Mouse (Mus musculus) hindbrain, postnatal 0 days (tissue): Measurements from ENCODE around the gene Paqr4. TPM values are rescaled to one million over a fixed set of nuclear protein-coding genes. Genes with fewer than 3 reads are reported as not detected.
"Not testable (repeated sequence)": the region's sequence is repeated elsewhere in the genome, so short reads cannot be mapped to it uniquely, and the experiment has no call there.

Experiments
- ATAC-seq: fragments of 200-750 bp; cut with Nextera tagmentation; 2 replicates; pipeline ENCODE4 v1.8.0; 2017; ENCODE audit warnings: mild to moderate bottlenecking, moderate TSS enrichment, moderate library complexity
- DNase-seq: peaks from one replicate; pipeline ENCODE4 v3.0.0-alpha.2; 2015; ENCODE audit warnings: low spot score
- H3K27ac ChIP-seq: fragments of 300-500 bp; sonication (generic); 2 replicates; pipeline ENCODE4 v1.5.1; 2014; ENCODE audit warnings: mild to moderate bottlenecking
- H3K27me3 ChIP-seq: fragments of 300-500 bp; sonication (generic); 2 replicates; pipeline ENCODE4 v1.6.1; 2014; ENCODE audit warnings: low read length, mixed read lengths; ENCODE audit not compliant: insufficient read depth
- H3K36me3 ChIP-seq: fragments of 300-500 bp; sonication (generic); 2 replicates; pipeline ENCODE4 v1.6.1; 2014; ENCODE audit warnings: low read length, mixed read lengths; ENCODE audit not compliant: insufficient read depth
- H3K4me1 ChIP-seq: fragments of 300-500 bp; sonication (generic); 2 replicates; pipeline ENCODE4 v1.6.1; 2014; ENCODE audit warnings: antibody characterized with exemption, low read length, mixed read lengths; ENCODE audit not compliant: insufficient read depth
- H3K4me2 ChIP-seq: fragments of 300-500 bp; sonication (generic); 2 replicates; pipeline ENCODE4 v1.6.1; 2014; ENCODE audit warnings: low read depth, mild to moderate bottlenecking, low read length, moderate library complexity, mixed read lengths
- H3K4me3 ChIP-seq: fragments of 300-500 bp; sonication (generic); 2 replicates; pipeline ENCODE4 v1.5.1; 2014; ENCODE audit warnings: low read length
- H3K9ac ChIP-seq: fragments of 300-500 bp; sonication (generic); replicated peaks from 2 replicates; pipeline ENCODE4 v1.6.1; 2014; ENCODE audit warnings: mild to moderate bottlenecking, low read length, moderate library complexity, mixed read lengths
- H3K9me3 ChIP-seq: fragments of 300-500 bp; sonication (generic); 2 replicates; pipeline ENCODE4 v1.6.1; 2016; ENCODE audit warnings: low read length, mixed read lengths
- CTCF ChIP-seq: IDR thresholded peaks from 2 replicates; pipeline ENCODE4 v1.5.1; 2016; ENCODE audit warnings: antibody characterized with exemption, control low read depth, low read depth
- WGBS: fragments of 180-500 bp; shearing (Covaris S2); extraction: QIAGEN DNeasy Blood & Tissue Kit; methylation state at CpG from one replicate; pipeline ENCODE4 v1.1.7; 2014; 5-methylcytosine and 5-hydroxymethylcytosine counted together
- polyA plus RNA-seq: library from polyadenylated mRNA; unstranded; fragments of >200 nt; fragmentation: Nextera tagmentation; extraction: Ambion mirVana; gene quantifications from 2 replicates; pipeline ENCODE4 v1.2.1, GENCODE M21; 2015
- total RNA-seq: library from RNA; depleted of rRNA; stranded (reverse); fragments of >200 nt; gene quantifications from 2 replicates; pipeline ENCODE4 v1.2.3, GENCODE M21; 2014

Paqr4 gene
- total and polyA plus RNA-seq, 2 experiments from 2014 or later, result 72.1 to 120 TPM

DNA sequence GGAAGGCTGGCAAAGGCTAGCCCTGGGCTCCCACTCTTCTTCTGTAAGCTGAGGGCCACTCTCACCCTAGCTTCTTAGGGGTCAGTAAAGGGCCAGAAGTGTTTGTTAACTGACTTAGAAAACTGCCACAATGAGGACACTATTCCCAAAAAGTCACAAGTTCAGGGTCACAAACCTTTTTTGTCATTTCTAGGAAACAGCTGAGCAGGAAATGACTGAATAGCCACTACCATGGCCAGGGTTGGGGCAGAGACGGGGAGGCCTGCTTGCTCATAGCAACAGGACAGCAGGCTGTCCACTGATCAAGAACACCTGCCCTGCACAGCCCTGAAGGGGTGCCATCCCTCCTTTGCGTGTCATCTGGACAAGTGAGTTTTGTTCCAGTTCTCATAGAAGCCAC is 36.5 kb upstream of the Paqr4 start:
- H3K4me3 ChIP-seq, result no peak overlapping the region
- no peak overlapping the region for H3K27ac ChIP-seq
- TF ChIP-seq CTCF, result no peak
- H3K4me2 ChIP-seq, result no peak overlapping the region
- H3K9me3 ChIP-seq, result no peaks in the 10 kb centered on the region
- H3K27me3 ChIP-seq, result no peaks in the 10 kb centered on the region
- 86% methylated on average over 2 of the region's 2 CpGs for WGBS
- no peak for ATAC-seq
- no peaks in the 10 kb centered on the region for H3K4me1 ChIP-seq
- H3K36me3 ChIP-seq, result no peaks in the 10 kb centered on the region
- no peak overlapping the region for H3K9ac ChIP-seq
- no peak for DNase-seq

DNA sequence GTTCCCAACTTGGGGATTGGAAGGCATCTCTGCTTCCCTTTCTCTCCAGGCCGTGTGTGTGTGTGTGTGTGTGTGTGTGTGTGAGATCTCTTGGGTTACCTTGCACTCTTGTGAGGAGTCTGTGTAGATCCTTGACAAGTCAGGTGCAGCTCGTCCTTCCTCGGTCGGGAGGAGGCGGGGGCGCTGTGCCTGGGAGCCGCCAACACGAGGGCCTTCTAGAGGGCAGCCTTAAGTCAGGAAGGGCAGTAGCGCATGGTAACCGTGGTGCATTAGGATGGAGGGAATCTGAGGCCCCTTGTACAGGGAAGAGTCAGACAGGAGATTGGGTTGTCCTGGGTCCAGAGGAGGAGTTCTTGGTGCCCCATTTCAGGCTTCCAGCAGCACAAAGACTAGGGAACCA is 35.5 kb upstream of the Paqr4 start:
- TF ChIP-seq CTCF, result no peak
- H3K9me3 ChIP-seq, result no peaks in the 10 kb centered on the region
- H3K27ac ChIP-seq, result no peak overlapping the region
- ATAC-seq, result no peak
- no peaks in the 10 kb centered on the region for H3K36me3 ChIP-seq
- H3K27me3 ChIP-seq, result no peaks in the 10 kb centered on the region
- no peak overlapping the region for H3K4me3 ChIP-seq
- H3K9ac ChIP-seq, result no peak overlapping the region
- no peak for DNase-seq
- 80% methylated on average over 10 of the region's 10 CpGs for WGBS
- H3K4me1 ChIP-seq, result no peaks in the 10 kb centered on the region
- no peak overlapping the region for H3K4me2 ChIP-seq

DNA sequence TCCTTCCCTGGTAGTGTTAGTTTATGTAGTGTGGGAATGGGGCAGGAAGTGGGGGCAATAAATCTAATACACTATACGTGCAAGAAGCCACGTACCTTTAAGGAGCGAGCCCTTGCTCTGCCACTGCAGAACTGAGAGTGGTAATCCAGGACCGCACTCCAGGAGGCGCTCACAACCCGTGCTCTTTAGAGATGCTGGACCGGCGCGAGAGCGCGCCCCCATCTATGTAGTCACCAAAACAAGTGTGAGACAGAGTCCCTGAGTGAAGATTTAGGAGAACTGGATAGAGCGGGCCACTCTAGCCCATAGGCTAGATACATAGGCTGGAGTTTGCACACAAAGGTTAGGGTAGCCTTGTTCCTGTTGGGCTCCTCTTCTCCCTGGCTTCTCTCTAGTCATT is 33.4 kb upstream of the Paqr4 start:
- Histone ChIP-seq H3K4me1 (0 out of 2 replicates have a peak, but pooled peaks cover 3% of the 10 kb centered on the region), H3K9me3 (no peaks in the 10 kb centered on the region), H3K27ac (no peak overlapping the region), H3K36me3 (no peaks in the 10 kb centered on the region), H3K4me3 (no peak overlapping the region), H3K9ac (no peak overlapping the region; the same call in 1 of the 2 replicates), H3K27me3 (no peaks in the 10 kb centered on the region), H3K4me2 (no peak overlapping the region)
- DNase-seq, result peak; percentile 83
- peak; percentile 75 for TF ChIP-seq CTCF
- peak; percentile 36 for ATAC-seq
- 6% methylated on average over 12 of the region's 12 CpGs for WGBS

DNA sequence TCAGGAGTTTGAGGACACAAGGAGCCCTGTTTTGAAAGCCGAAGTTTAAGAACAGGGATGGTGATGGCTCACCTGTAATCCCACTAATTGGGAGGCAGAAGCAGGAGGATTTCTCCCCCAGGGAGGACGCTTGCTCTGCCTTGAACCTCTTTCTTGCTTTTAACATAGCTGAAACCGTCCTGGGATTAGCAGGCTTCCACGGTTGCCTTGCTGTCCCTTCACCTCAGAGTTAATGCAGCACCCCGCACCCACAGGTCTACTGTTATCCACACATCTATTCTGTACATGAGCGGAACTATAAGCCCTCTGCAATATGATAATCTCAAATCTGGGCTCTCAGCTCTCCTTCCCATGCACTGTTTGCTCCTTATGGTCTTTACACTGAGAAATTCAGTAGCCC is 33.0 kb upstream of the Paqr4 start:
- DNase-seq (no peak), ATAC-seq (no peak)
- no peak overlapping the region for H3K27ac ChIP-seq
- TF ChIP-seq CTCF, result no peak
- H3K4me1 ChIP-seq, result 0 out of 2 replicates have a peak, but pooled peaks cover 3% of the 10 kb centered on the region
- no peaks in the 10 kb centered on the region for H3K27me3 ChIP-seq
- no peak overlapping the region for H3K4me2 ChIP-seq
- WGBS, result 71% methylated on average over 6 of the region's 6 CpGs
- H3K4me3 ChIP-seq, result no peak overlapping the region
- no peak overlapping the region; the same call in 1 of the 2 replicates for H3K9ac ChIP-seq
- H3K36me3 ChIP-seq, result no peaks in the 10 kb centered on the region
- no peaks in the 10 kb centered on the region for H3K9me3 ChIP-seq

DNA sequence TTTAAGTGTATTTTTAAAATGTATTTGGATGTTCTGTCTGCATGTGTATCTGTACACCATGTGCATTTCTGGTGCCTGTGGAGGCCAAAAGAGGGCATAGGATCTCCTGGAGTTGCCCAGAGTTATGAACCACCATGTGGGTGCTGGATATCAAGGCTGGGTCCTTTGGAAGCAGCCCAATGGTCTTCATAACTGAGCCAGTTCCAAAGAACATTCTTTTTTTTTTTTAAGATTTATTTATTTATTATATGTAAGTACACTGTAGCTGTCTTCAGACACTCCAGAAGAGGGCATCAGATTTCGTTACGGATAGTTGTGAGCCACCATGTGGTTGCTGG is 31.5 kb upstream of the Paqr4 start:
- not testable (repeated sequence) for H3K9me3 ChIP-seq, H3K27me3 ChIP-seq, ATAC-seq, DNase-seq, H3K4me1 ChIP-seq, H3K9ac ChIP-seq, H3K36me3 ChIP-seq
- Histone ChIP-seq H3K27ac (peak overlapping the region; percentile 41; the same call in 1 of the 2 replicates), H3K4me3 (peak overlapping the region; percentile 77), H3K4me2 (peak overlapping the region; percentile 53)
- 73% methylated on average over 2 of the region's 2 CpGs for WGBS

DNA sequence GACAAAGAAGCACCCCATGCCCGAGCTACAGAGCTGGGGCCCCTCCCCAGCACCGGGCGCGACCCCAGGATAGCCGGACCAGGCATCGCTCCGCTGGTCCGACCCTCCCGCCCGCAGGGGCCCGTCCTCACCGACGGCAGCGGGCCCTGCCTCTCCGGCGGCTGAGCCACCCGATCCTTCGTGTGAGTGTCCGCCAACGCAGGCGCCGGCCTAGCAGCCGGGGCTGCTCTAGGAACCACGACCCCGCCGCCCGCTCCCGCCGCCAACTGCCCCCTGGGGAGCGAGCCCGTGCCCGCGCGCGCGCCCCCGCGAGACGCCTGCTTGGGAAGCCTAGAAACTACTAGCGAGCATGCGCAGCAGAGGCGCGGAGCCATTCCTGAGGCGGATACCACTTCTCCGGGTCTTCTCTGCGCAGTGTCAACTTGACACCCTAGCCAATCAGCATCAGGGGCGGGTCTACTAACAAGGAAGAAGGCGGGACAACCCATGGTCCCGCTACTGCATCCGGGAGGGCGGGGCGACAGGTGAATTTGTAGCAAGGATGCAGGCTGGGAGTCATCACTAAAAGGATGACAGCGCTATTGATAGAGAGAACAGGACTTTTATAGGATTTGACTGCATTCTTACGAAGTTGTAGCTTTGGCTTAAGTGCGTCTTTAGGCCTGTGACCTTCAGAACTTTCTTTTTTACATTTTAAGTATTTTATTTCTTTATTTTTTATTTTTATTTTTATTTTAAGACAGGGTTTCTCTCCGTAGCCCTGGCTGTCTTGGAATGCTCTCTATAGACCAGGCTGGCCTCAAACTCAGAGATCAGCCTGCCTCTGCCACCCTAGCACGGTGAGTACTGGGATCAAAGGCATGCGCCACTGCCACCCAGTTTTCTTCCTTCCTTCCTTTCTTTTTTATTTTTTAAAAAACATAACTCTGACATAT is 30.9 kb upstream of the Paqr4 start, which contains the start of gene Flywch1:
Flywch1 (minus strand) TSS at position 319 of the 935 bp plus-strand sequence.
- no peaks in the 10 kb centered on the region for H3K36me3 ChIP-seq
- no peak for TF ChIP-seq CTCF
- WGBS, result 3% methylated on average over 56 of the region's 58 CpGs
- H3K4me1 ChIP-seq, result 0 out of 2 replicates have a peak, but pooled peaks cover 3% of the 10 kb centered on the region
- H3K9me3 ChIP-seq, result no peaks in the 10 kb centered on the region
- H3K4me3 ChIP-seq, result peak within 1 kb of the TSS; percentile 77
- H3K27me3 ChIP-seq, result no peaks in the 10 kb centered on the region
- H3K9ac ChIP-seq, result peak within 1 kb of the TSS; percentile 85
- peak; percentile 98 for ATAC-seq
- H3K4me2 ChIP-seq, result peak within 1 kb of the TSS; percentile 70
- DNase-seq, result peak; percentile 99
- H3K27ac ChIP-seq, result peak within 1 kb of the TSS; percentile 91

DNA sequence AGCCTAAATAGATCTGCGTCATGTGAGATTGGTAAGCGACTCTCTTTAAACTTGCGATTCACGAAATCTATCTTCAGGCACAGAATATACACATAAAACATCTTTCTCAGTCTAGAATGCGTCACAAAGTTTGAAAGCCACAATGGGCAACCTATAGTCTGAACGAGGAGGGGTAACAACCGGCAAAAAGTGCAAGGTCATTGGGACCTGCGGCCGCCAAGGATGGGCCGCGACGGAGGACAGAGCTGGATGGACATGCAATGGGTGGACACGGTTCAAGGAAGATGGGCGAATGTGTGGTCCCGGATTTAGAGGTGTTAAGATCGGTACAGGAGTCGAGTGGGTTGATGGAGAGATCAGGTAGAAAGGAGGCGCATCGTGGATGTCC is 30.2 kb upstream of the Paqr4 start:
- peak overlapping the region; percentile 77 for H3K4me3 ChIP-seq
- DNase-seq (peak; percentile 49), ATAC-seq (peak; percentile 19; the same call in 1 of the 2 replicates)
- H3K9me3 ChIP-seq, result no peaks in the 10 kb centered on the region
- no peaks in the 10 kb centered on the region for H3K36me3 ChIP-seq
- under 1% methylated on average over 19 of the region's 19 CpGs for WGBS
- H3K4me1 ChIP-seq, result 0 out of 2 replicates have a peak, but pooled peaks cover 3% of the 10 kb centered on the region
- no peak for TF ChIP-seq CTCF
- H3K9ac ChIP-seq, result peak overlapping the region; percentile 85
- peak overlapping the region; percentile 70 for H3K4me2 ChIP-seq
- H3K27ac ChIP-seq, result peak overlapping the region; percentile 91
- no peaks in the 10 kb centered on the region for H3K27me3 ChIP-seq
